Mouse (Mus musculus): Measurements from ENCODE around the gene Pik3cd. TPM values are rescaled to one million over a fixed set of nuclear protein-coding genes. Genes with fewer than 3 reads are reported as not detected.

Gene Pik3cd
- polyA plus RNA-seq, 1 experiment from 2014 or later: 15.7 TPM

GRCm38 (mm10) chr4:149737383-149738324 lies 35.3 kb upstream of the Pik3cd start, which contains the start of gene Tmem201:
Gene Tmem201, minus strand, starts transcription at chr4:149738044.
- H3K9ac ChIP-seq (ENCODE audit: low read depth, low read length): peak within 1 kb of the TSS; percentile 90
- peak; percentile 92 for ATAC-seq
- H3K4me2 ChIP-seq (ENCODE audit: low read length): peak within 1 kb of the TSS; percentile 95
- peaks cover 45% of the 10 kb centered on the region for H3K4me1 ChIP-seq (ENCODE audit: control insufficient read depth, insufficient read depth, low read length)
- H3K27ac ChIP-seq (ENCODE audit: low read length): peak within 1 kb of the TSS; percentile 73
- no peaks in the 10 kb centered on the region for H3K27me3 ChIP-seq (ENCODE audit: control insufficient read depth, insufficient read depth, low read depth, low read length)
- H3K9me3 ChIP-seq (replicated peaks; ENCODE audit: control insufficient read depth, low read length, poor library complexity, severe bottlenecking): no peaks in the 10 kb centered on the region
- WGBS: under 1% methylated on average over 83 of the region's 97 CpGs
- H3K36me3 ChIP-seq (ENCODE audit: control insufficient read depth, insufficient read depth, low read length): 0 out of 2 replicates have a peak, but pooled peaks cover 2% of the 10 kb centered on the region
- peak within 1 kb of the TSS; percentile 75 for H3K4me3 ChIP-seq (ENCODE audit: low read depth, low read length)

DNA sequence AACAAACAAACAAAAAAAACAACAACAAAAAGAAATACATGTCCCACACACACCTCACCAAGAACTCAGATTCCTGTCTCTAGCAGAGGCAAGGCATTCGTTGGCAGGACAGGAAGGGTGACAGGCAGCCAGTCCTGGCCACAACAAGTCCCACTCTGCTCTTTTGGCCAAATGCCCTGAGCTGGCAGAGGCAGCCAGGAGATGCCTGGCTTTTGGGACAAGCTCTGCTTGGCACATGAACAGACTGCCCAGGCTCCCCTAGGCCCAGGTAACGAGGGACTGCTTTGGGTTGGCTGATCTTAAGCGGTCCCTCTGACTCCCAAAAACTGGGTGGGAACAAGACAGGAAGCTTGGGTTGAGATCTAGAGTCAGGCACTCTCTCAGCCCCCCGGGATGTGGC lies 34.2 kb upstream of the Pik3cd start:
- Histone ChIP-seq H3K4me1 (ENCODE audit: control insufficient read depth, insufficient read depth, low read length) (peaks cover 45% of the 10 kb centered on the region), H3K36me3 (ENCODE audit: control insufficient read depth, insufficient read depth, low read length) (0 out of 2 replicates have a peak, but pooled peaks cover 2% of the 10 kb centered on the region), H3K9me3 (replicated peaks; ENCODE audit: control insufficient read depth, low read length, poor library complexity, severe bottlenecking) (no peaks in the 10 kb centered on the region), H3K4me2 (ENCODE audit: low read length) (peak overlapping the region; percentile 95), H3K4me3 (ENCODE audit: low read depth, low read length) (peak overlapping the region; percentile 75), H3K9ac (ENCODE audit: low read depth, low read length) (peak overlapping the region; percentile 90), H3K27me3 (ENCODE audit: control insufficient read depth, insufficient read depth, low read depth, low read length) (no peaks in the 10 kb centered on the region), H3K27ac (ENCODE audit: low read length) (no peak overlapping the region)
- no peak for ATAC-seq
- 45% methylated on average over 4 of the region's 4 CpGs for WGBS

DNA sequence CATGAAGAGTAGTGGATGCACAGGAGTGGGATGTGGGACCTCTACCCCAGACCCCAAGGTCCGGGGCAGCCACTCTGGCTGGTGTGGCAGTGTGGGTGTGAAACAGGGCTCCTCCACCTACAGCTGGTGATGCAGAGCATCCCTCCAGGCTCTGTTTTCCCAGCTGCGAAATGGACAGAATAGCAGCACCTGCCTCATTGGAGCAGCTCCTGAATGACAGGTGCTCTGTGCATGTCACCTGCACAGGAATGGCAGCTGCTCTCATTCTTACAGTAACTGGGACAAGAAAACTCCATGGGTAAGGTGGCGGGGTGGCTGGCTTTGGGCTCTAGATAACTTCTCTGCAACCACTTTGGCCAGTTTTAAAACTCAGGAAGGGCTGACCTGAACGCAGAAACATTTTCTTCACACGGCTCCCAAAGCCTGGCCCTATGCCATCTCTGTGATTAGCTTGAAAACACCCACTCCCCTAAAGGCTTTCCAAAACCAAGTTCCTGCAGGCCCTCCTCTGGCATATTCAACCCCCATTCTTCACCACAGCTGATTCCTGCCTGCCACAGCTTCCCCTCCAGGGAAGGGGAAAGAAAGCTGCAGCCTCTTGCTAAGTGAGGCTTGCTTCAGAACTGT lies 33.4 kb upstream of the Pik3cd start:
- Histone ChIP-seq H3K4me1 (ENCODE audit: control insufficient read depth, insufficient read depth, low read length) (peaks cover 45% of the 10 kb centered on the region), H3K4me3 (ENCODE audit: low read depth, low read length) (no peak overlapping the region), H3K4me2 (ENCODE audit: low read length) (peak overlapping the region; percentile 95), H3K27me3 (ENCODE audit: control insufficient read depth, insufficient read depth, low read depth, low read length) (no peaks in the 10 kb centered on the region), H3K9me3 (replicated peaks; ENCODE audit: control insufficient read depth, low read length, poor library complexity, severe bottlenecking) (no peaks in the 10 kb centered on the region), H3K27ac (ENCODE audit: low read length) (no peak overlapping the region), H3K9ac (ENCODE audit: low read depth, low read length) (peak overlapping the region; percentile 33), H3K36me3 (ENCODE audit: control insufficient read depth, insufficient read depth, low read length) (peaks cover 6% of the 10 kb centered on the region; the same call in 1 of the 2 replicates)
- 76% methylated on average over 5 of the region's 5 CpGs for WGBS
- ATAC-seq: no peak

GRCm38 (mm10) chr4:149734730-149735475 lies 32.5 kb upstream of the Pik3cd start:
- Histone ChIP-seq H3K36me3 (ENCODE audit: control insufficient read depth, insufficient read depth, low read length) (peaks cover 8% of the 10 kb centered on the region), H3K4me2 (ENCODE audit: low read length) (peak overlapping the region; percentile 13; the same call in 1 of the 2 replicates), H3K9me3 (replicated peaks; ENCODE audit: control insufficient read depth, low read length, poor library complexity, severe bottlenecking) (no peaks in the 10 kb centered on the region), H3K27ac (ENCODE audit: low read length) (no peak overlapping the region), H3K9ac (ENCODE audit: low read depth, low read length) (no peak overlapping the region; the same call in 1 of the 2 replicates), H3K27me3 (ENCODE audit: control insufficient read depth, insufficient read depth, low read depth, low read length) (no peaks in the 10 kb centered on the region), H3K4me1 (ENCODE audit: control insufficient read depth, insufficient read depth, low read length) (peaks cover 45% of the 10 kb centered on the region), H3K4me3 (ENCODE audit: low read depth, low read length) (no peak overlapping the region)
- ATAC-seq: no peak
- 82% methylated on average over 10 of the region's 10 CpGs for WGBS

DNA sequence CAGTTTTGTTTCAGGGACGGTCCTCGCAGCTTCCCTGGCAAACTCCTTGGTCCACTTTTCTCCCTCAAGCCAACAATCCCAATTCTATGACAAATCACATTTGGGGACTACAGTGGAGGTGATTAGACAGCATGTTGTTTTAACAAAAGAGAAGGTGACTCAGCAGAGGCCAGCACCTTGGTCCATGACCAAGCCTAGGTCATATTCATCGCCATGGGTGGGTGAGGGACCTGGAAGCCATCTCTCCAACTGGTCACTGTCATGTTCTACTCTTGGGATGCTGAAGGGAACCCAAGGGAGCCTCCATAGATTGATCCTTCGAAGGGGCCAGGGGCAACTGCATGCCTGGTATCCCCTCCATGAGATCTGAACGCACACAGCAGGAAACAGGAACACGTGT lies 31.9 kb upstream of the Pik3cd start:
- no peak overlapping the region; the same call in 1 of the 2 replicates for H3K9ac ChIP-seq (ENCODE audit: low read depth, low read length)
- H3K9me3 ChIP-seq (replicated peaks; ENCODE audit: control insufficient read depth, low read length, poor library complexity, severe bottlenecking): no peaks in the 10 kb centered on the region
- H3K4me3 ChIP-seq (ENCODE audit: low read depth, low read length): no peak overlapping the region
- H3K4me1 ChIP-seq (ENCODE audit: control insufficient read depth, insufficient read depth, low read length): peaks cover 45% of the 10 kb centered on the region
- peak overlapping the region; percentile 65 for H3K27ac ChIP-seq (ENCODE audit: low read length)
- H3K36me3 ChIP-seq (ENCODE audit: control insufficient read depth, insufficient read depth, low read length): peaks cover 14% of the 10 kb centered on the region
- H3K4me2 ChIP-seq (ENCODE audit: low read length): peak overlapping the region; percentile 32
- H3K27me3 ChIP-seq (ENCODE audit: control insufficient read depth, insufficient read depth, low read depth, low read length): no peaks in the 10 kb centered on the region
- ATAC-seq: no peak
- WGBS: 89% methylated on average over 6 of the region's 6 CpGs

- H3K4me1 ChIP-seq (ENCODE audit: control insufficient read depth, insufficient read depth, low read length): peaks cover 45% of the 10 kb centered on the region
- peaks cover 14% of the 10 kb centered on the region for H3K36me3 ChIP-seq (ENCODE audit: control insufficient read depth, insufficient read depth, low read length)
- H3K27ac ChIP-seq (ENCODE audit: low read length): peak overlapping the region; percentile 65
- peak overlapping the region; percentile 32 for H3K4me2 ChIP-seq (ENCODE audit: low read length)
- no peaks in the 10 kb centered on the region for H3K27me3 ChIP-seq (ENCODE audit: control insufficient read depth, insufficient read depth, low read depth, low read length)
- ATAC-seq: no peak
- no peaks in the 10 kb centered on the region for H3K9me3 ChIP-seq (replicated peaks; ENCODE audit: control insufficient read depth, low read length, poor library complexity, severe bottlenecking)
- H3K4me3 ChIP-seq (ENCODE audit: low read depth, low read length): no peak overlapping the region
- H3K9ac ChIP-seq (ENCODE audit: low read depth, low read length): peak overlapping the region; percentile 36; the same call in 1 of the 2 replicates
- WGBS: 30% methylated on average over 6 of the region's 6 CpGs
These were observed 31.4 kb upstream of the Pik3cd start for GRCm38 (mm10) chr4:149733748-149734147.

DNA sequence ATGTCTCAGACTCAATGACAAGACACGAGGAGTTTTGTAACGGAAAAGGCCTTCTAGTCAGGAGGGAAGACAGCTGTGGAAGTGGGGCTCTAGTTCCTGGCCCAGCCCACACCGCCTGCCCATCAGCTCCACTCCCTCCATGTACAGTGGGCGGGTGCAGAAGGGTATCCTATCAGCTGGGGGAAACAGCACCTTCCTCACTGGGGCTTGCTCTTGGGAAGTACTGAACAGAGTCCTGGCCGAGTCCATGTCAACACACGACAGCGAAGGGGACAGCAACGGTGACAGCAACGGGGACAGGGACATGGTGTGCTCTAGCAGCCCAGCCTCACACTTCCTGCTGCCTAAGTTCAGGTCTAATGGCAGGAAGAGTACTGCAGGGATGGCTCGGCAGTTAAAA lies 30.4 kb upstream of the Pik3cd start:
- WGBS: 83% methylated on average over 10 of the region's 10 CpGs
- peaks cover 14% of the 10 kb centered on the region for H3K36me3 ChIP-seq (ENCODE audit: control insufficient read depth, insufficient read depth, low read length)
- no peaks in the 10 kb centered on the region for H3K27me3 ChIP-seq (ENCODE audit: control insufficient read depth, insufficient read depth, low read depth, low read length)
- no peak for ATAC-seq
- H3K4me1 ChIP-seq (ENCODE audit: control insufficient read depth, insufficient read depth, low read length): peaks cover 45% of the 10 kb centered on the region
- no peak overlapping the region for H3K4me2 ChIP-seq (ENCODE audit: low read length)
- no peaks in the 10 kb centered on the region for H3K9me3 ChIP-seq (replicated peaks; ENCODE audit: control insufficient read depth, low read length, poor library complexity, severe bottlenecking)
- no peak overlapping the region for H3K4me3 ChIP-seq (ENCODE audit: low read depth, low read length)
- no peak overlapping the region for H3K27ac ChIP-seq (ENCODE audit: low read length)
- H3K9ac ChIP-seq (ENCODE audit: low read depth, low read length): no peak overlapping the region

- Histone ChIP-seq H3K27ac (ENCODE audit: low read length) (no peak overlapping the region), H3K9me3 (replicated peaks; ENCODE audit: control insufficient read depth, low read length, poor library complexity, severe bottlenecking) (no peaks in the 10 kb centered on the region)
- 83% methylated on average over 3 of the region's 3 CpGs for WGBS
These were observed 29.9 kb upstream of the Pik3cd start for GRCm38 (mm10) chr4:149732313-149732712.

More at GRCm38 (mm10) chr4:149732313-149732712, 29.9 kb upstream of the Pik3cd start:
- H3K4me2 ChIP-seq (ENCODE audit: low read length): no peak overlapping the region
- H3K4me3 ChIP-seq (ENCODE audit: low read depth, low read length): no peak overlapping the region
- peaks cover 14% of the 10 kb centered on the region for H3K36me3 ChIP-seq (ENCODE audit: control insufficient read depth, insufficient read depth, low read length)
- no peak overlapping the region for H3K9ac ChIP-seq (ENCODE audit: low read depth, low read length)
- peaks cover 45% of the 10 kb centered on the region for H3K4me1 ChIP-seq (ENCODE audit: control insufficient read depth, insufficient read depth, low read length)
- H3K27me3 ChIP-seq (ENCODE audit: control insufficient read depth, insufficient read depth, low read depth, low read length): no peaks in the 10 kb centered on the region
- ATAC-seq: no peak

Measured in midbrain, embryonic 16.5 days (tissue).